Mouse (Mus musculus): ENCODE results near the gene Mettl7b. TPM values are rescaled to one million over a fixed set of nuclear protein-coding genes. Genes with fewer than 3 reads are reported as not detected.

Mettl7b gene
- polyA plus RNA-seq, 1 experiment from 2014 or later: 232 TPM

DNA sequence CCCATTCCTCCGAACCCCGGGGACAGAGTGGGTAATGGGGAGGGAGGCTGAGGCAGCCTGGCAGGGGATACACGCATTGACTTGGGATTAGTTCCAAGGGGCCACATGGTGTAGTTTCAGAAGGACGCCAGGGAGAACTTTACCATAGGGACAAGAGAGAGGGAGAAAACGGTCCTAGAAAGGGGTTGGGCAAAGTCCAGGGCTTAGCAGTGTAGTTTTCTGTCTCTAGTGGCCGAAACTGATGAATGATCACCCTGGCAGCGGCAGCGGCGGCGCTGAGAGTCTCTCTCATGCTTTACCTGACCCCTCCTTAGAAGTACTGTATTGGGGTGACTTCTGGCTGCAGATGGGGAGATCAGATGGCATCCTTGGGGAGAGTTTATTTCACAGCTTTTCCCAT is 2.4 kb downstream of the Mettl7b start:
- H3K4me2 ChIP-seq (replicated peaks; ENCODE audit: low read depth): peak overlapping the region; percentile 58; the same call in 1 of the 2 replicates
- H3K9me3 ChIP-seq (ENCODE audit: control insufficient read depth): no peaks in the 10 kb centered on the region

DNA sequence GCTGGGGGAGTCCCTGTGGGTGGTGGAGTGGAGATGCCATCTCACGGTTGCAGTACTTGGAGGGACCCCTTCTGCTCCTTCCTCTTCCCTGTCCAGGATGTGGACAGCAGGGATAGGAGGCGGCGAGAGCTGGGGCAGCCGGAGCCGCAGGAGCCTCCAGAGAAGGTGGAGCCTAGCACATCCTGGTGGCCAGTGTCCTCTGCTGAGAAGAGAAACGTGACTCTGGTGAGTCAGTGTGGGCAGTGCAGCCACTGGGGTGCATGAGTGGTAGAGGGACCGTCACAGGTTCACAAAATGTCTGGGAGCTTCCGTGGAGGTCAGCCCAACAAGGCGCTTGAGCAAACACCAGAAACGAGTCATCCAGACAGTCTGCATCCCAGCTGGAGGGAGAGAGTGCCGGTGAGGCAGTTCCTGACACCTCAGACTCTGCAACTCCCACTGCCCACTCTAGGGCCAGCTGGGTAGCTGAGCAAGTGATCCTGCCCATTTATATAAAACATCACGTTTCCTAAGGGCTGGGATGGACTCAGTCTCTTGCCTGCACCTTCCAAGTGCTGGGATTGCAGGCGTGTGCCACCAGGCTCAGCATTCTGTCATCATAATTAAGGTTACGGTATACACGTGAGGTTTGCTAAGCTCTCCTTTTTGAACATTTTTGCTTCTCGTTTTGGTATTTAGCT is 10.4 kb downstream of the Mettl7b start:
- no peak for ATAC-seq
- Histone ChIP-seq H3K27me3 (replicated peaks; ENCODE audit: control insufficient read depth, insufficient read depth, low read length) (no peaks in the 10 kb centered on the region), H3K4me3 (ENCODE audit: low read depth, low read length) (no peak overlapping the region), H3K27ac (ENCODE audit: low read depth, low read length) (no peak overlapping the region), H3K9ac (ENCODE audit: low read depth, low read length) (no peak overlapping the region), H3K9me3 (ENCODE audit: control insufficient read depth) (no peaks in the 10 kb centered on the region), H3K4me2 (replicated peaks; ENCODE audit: low read depth) (no peak overlapping the region), H3K36me3 (ENCODE audit: control insufficient read depth, insufficient read depth) (no peaks in the 10 kb centered on the region), H3K4me1 (replicated peaks; ENCODE audit: control insufficient read depth, insufficient read depth, low read length) (no peaks in the 10 kb centered on the region)
- 54% methylated on average over 16 of the region's 16 CpGs for WGBS
- TF ChIP-seq CTCF (IDR thresholded peaks at IDR 0.05; ENCODE audit: low read depth): no peak

More for the DNA sequence above, 2.4 kb downstream of the Mettl7b start:
- Histone ChIP-seq H3K36me3 (ENCODE audit: control insufficient read depth, insufficient read depth) (no peaks in the 10 kb centered on the region; the same call in 1 of the 2 replicates), H3K27ac (ENCODE audit: low read depth, low read length) (no peak overlapping the region), H3K4me1 (replicated peaks; ENCODE audit: control insufficient read depth, insufficient read depth, low read length) (0 out of 2 replicates have a peak, but pooled peaks cover 9% of the 10 kb centered on the region), H3K27me3 (replicated peaks; ENCODE audit: control insufficient read depth, insufficient read depth, low read length) (no peaks in the 10 kb centered on the region), H3K9ac (ENCODE audit: low read depth, low read length) (no peak overlapping the region), H3K4me3 (ENCODE audit: low read depth, low read length) (no peak overlapping the region)
- WGBS: 80% methylated on average over 10 of the region's 10 CpGs
- no peak for ATAC-seq
- TF ChIP-seq CTCF (IDR thresholded peaks at IDR 0.05; ENCODE audit: low read depth): no peak

DNA sequence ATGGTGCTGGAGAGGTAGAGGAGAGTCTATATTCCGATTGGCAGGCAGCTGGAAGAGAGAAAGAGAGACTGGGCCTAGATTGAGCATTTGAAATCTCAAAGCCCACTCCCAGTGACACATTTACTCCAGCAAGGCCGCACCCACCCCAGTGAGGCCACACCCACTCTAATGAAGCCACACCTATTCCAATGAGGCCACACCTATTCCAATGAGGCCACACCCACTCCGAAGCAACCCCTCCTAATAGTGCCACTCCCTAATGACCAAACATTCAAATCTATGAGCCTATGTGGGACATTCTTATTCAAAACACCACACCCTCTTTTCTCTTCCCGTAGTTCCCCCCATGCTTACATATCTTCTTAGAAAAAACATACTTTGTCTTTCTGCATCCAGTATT is 13.3 kb downstream of the Mettl7b start:
- no peak for TF ChIP-seq CTCF (IDR thresholded peaks at IDR 0.05; ENCODE audit: low read depth)
- Histone ChIP-seq H3K4me2 (replicated peaks; ENCODE audit: low read depth) (no peak overlapping the region), H3K9me3 (ENCODE audit: control insufficient read depth) (no peaks in the 10 kb centered on the region), H3K36me3 (ENCODE audit: control insufficient read depth, insufficient read depth) (no peaks in the 10 kb centered on the region), H3K4me1 (replicated peaks; ENCODE audit: control insufficient read depth, insufficient read depth, low read length) (no peaks in the 10 kb centered on the region), H3K4me3 (ENCODE audit: low read depth, low read length) (no peak overlapping the region), H3K9ac (ENCODE audit: low read depth, low read length) (no peak overlapping the region), H3K27ac (ENCODE audit: low read depth, low read length) (no peak overlapping the region), H3K27me3 (replicated peaks; ENCODE audit: control insufficient read depth, insufficient read depth, low read length) (no peaks in the 10 kb centered on the region)
- 90% methylated on average over 4 of the region's 4 CpGs for WGBS
- ATAC-seq: no peak

DNA sequence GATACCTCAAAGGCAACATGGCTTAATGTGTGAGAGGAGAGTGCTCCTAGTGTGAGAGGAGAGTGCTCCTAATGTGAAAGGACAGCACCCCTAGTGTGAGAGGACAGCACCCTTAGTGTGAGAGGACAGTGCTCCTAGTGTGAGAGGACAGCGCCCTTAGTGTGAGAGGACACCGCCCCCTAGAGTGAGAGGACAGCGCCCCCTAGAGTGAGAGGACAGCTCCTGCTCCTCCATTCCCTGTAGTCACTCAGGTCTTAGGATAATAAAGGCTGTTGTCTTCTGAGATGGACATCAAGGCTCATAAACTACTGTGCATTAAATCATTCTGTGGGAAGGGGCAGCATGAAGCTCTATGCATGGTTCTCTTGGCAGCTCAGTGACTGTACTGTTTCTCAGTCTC is 15.1 kb downstream of the Mettl7b start:
- ATAC-seq: peak; percentile 42; the same call in 1 of the 2 replicates
- Histone ChIP-seq H3K36me3 (ENCODE audit: control insufficient read depth, insufficient read depth) (no peaks in the 10 kb centered on the region), H3K9me3 (ENCODE audit: control insufficient read depth) (no peaks in the 10 kb centered on the region), H3K27me3 (replicated peaks; ENCODE audit: control insufficient read depth, insufficient read depth, low read length) (no peaks in the 10 kb centered on the region), H3K4me1 (replicated peaks; ENCODE audit: control insufficient read depth, insufficient read depth, low read length) (no peaks in the 10 kb centered on the region), H3K4me2 (replicated peaks; ENCODE audit: low read depth) (no peak overlapping the region), H3K27ac (ENCODE audit: low read depth, low read length) (no peak overlapping the region), H3K4me3 (ENCODE audit: low read depth, low read length) (no peak overlapping the region), H3K9ac (ENCODE audit: low read depth, low read length) (no peak overlapping the region)
- peak; percentile 84 for TF ChIP-seq CTCF (IDR thresholded peaks at IDR 0.05; ENCODE audit: low read depth)
- 27% methylated on average over 3 of the region's 3 CpGs for WGBS

DNA sequence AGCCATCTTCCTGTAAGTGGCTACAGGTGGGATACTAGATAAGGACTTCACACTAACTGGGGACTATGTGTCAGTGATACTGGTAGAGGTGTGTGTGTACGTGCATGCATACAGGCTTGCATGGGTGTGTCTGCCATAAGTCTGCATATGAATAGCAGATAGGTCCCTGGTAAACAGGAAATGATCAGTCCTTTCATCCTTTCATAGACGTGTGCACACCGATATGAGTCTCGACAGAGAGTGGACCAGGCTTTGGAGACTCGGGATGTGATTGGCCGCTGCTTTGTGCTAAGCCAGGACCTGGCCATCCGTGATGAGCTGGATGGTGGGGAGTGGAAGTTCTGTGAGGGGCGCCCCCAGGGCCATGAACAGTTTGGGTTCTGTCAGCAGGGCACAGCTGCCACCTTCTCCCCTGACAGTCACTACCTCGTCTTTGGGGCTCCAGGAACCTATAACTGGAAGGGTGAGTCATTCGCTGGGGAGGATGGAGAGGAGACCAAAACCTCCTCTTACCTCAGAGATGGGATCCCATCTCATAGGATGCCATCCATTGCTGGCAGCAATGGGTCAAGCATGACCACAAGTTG is 20.2 kb downstream of the Mettl7b start:
- Histone ChIP-seq H3K4me1 (replicated peaks; ENCODE audit: control insufficient read depth, insufficient read depth, low read length) (no peaks in the 10 kb centered on the region; the same call in 1 of the 2 replicates), H3K27me3 (replicated peaks; ENCODE audit: control insufficient read depth, insufficient read depth, low read length) (peaks cover 4% of the 10 kb centered on the region), H3K9ac (ENCODE audit: low read depth, low read length) (no peak overlapping the region), H3K27ac (ENCODE audit: low read depth, low read length) (no peak overlapping the region), H3K4me2 (replicated peaks; ENCODE audit: low read depth) (no peak overlapping the region), H3K36me3 (ENCODE audit: control insufficient read depth, insufficient read depth) (no peaks in the 10 kb centered on the region), H3K4me3 (ENCODE audit: low read depth, low read length) (no peak overlapping the region), H3K9me3 (ENCODE audit: control insufficient read depth) (no peaks in the 10 kb centered on the region)
- TF ChIP-seq CTCF (IDR thresholded peaks at IDR 0.05; ENCODE audit: low read depth): no peak
- no peak for ATAC-seq
- WGBS: 72% methylated on average over 10 of the region's 10 CpGs

DNA sequence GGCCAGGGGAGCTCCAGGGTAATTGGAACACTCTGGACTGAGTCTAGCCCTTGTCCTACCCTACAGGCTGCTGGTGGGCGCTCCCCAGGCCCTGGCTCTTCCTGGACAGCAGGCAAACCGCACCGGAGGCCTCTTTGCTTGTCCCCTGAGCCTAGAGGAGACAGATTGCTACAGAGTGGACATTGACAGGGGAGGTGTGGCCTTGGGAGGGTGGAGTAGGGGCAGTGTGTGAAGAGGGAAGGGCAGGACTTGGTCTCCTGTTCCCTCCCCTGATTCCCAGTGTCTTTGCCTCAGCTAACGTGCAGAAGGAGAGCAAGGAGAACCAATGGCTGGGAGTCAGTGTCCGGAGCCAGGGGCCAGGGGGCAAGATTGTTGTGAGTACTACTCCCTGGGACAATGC is 21.8 kb downstream of the Mettl7b start:
- TF ChIP-seq CTCF (IDR thresholded peaks at IDR 0.05; ENCODE audit: low read depth): no peak
- H3K4me3 ChIP-seq (ENCODE audit: low read depth, low read length): no peak overlapping the region
- H3K4me1 ChIP-seq (replicated peaks; ENCODE audit: control insufficient read depth, insufficient read depth, low read length): no peaks in the 10 kb centered on the region; the same call in 1 of the 2 replicates

More for the DNA sequence above, 21.8 kb downstream of the Mettl7b start:
- Histone ChIP-seq H3K4me2 (replicated peaks; ENCODE audit: low read depth) (peak overlapping the region; percentile 25), H3K36me3 (ENCODE audit: control insufficient read depth, insufficient read depth) (no peaks in the 10 kb centered on the region), H3K27me3 (replicated peaks; ENCODE audit: control insufficient read depth, insufficient read depth, low read length) (peaks cover 20% of the 10 kb centered on the region), H3K9ac (ENCODE audit: low read depth, low read length) (no peak overlapping the region), H3K9me3 (ENCODE audit: control insufficient read depth) (no peaks in the 10 kb centered on the region), H3K27ac (ENCODE audit: low read depth, low read length) (no peak overlapping the region)
- peak; percentile 73 for ATAC-seq
- 32% methylated on average over 5 of the region's 5 CpGs for WGBS
